Mouse (Mus musculus) skeletal muscle tissue, adult 2 months (tissue): ENCODE measurements around the gene Men1.

Experiments used
- DNase-seq: peaks from one replicate; pipeline ENCODE4 v3.0.0-alpha.2; 2012; ENCODE audit warnings: low read depth, low spot score

Men1 gene

DNA sequence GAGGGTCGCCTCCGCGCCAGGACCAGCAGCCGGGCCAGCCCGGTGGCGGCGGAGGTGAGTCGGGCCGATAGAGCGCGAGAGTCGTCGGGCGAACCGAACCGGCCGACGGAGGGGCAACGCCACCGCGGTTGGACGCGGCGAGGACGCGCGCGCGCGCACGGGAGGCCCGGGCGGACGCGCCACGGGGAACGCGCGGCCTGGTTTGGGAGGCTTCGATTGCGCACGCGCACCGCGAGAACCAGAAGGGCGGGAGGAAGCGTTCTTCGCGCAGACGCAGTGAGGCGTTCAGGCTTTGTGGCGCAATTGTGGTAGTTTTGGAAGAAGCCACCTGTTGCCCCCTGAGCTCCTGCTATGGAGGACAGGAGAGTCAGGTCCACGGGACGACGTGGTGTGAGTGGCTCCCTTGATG lies 29.5 kb downstream of the Men1 start:
- peak; percentile 92 for DNase-seq

DNA sequence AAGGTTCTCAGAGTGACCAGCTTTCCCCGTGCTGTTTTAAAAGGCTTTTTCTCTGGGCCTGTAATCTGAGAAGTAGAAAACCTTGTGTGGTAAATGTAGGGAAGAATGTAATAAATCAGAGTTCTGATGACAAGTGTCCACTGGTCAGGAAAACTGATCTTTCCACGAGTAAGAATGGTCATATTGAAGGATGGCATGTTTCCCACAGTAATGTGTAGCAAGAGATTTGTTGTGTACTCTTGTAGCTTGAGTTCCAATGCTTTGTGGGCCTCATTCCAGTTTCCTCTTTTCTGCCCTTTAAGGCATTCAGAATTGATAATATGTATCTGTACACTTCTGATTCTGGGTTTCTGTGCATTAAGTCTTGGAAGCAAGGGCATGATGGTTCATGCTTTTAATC lies 30.1 kb downstream of the Men1 start:
- DNase-seq = no peak

DNA sequence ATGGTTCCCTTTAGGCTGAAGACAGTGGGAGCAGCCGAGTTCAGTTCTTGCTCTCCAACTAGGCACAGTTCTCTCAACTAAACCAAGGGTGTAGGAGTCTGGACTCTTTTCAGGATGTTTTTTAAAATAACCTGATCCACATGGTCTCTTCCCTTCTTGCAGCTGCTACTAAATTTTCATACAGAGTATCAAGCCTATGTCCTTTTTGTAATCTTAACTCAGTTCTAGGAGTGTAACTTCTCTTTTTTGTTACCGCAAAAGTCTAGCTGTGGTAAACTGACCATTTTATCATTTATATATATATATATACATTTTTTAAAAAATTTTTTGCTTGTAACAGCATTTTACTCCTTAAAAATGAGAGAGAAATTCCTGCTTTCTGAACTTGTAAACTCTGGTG lies 35.4 kb downstream of the Men1 start:
- DNase-seq = no peak

DNA sequence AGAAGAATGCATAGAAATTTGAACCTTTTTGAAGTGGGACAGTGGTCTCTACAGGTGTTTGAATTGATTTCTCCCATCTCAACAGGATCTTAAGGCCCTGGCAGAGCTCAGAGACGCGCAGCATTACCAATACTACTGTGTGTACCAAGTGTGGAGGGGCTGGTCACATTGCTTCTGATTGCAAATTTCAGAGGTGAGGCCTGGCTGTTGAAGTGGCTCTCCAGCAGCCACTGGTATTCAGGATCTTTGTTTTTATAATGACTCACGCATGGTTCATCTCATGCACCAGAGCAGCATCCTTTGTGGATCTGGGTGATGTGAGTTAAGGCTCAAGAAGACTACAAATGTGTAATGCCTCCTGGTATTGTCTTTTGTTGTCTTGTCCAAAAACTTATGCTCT lies 37.7 kb downstream of the Men1 start:
- DNase-seq = no peak

DNA sequence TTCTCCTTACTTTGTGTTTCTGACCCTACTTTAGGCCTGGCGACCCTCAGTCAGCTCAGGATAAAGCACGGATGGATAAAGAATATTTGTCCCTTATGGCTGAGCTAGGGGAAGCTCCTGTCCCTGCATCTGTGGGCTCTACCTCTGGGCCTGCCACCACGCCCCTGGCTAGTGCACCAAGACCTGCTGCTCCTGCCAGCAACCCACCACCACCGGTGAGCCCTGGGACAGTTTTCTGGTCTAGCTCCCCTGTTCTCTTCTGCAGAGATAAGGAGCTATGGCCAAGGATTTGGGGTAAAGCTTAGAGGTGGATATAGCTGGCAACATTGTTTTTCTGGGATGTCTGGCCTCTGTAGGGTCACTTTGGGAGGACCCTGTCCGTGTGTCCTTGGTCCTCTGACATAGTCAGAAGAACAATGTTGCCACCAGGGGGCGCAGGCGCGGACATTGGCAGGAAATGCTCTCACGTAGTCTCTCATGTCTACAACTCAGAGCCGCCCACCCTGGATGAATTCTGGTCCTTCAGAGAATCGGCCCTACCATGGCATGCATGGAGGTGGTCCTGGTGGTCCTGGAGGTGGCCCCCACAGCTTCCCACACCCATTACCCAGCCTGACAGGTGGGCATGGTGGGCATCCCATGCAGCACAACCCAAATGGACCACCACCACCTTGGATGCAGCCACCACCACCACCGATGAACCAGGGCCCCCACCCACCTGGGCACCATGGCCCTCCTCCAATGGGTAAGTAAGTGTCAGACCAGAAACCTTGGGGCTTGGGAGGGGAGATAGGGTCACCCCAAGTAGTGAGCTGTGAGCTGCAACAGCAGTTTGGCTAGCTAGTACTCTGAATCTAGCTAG lies 39.0 kb downstream of the Men1 start:
- DNase-seq = peak; percentile 75

DNA sequence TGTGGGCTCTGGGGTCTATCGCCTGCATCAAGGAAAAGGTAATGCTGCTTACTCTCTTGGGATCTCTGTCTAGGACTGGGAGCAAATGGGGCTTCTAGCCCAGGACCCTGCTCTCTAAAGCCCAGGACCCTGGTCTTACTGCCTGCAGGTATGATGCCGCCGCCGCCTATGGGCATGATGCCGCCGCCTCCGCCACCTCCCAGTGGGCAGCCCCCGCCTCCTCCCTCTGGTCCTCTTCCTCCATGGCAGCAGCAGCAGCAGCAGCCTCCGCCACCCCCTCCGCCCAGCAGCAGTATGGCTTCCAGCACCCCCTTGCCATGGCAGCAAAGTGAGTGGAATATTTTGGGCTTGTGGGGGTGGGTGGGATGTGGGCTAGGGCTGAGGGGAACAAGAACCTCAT lies 39.8 kb downstream of the Men1 start:
- no peak for DNase-seq

DNA sequence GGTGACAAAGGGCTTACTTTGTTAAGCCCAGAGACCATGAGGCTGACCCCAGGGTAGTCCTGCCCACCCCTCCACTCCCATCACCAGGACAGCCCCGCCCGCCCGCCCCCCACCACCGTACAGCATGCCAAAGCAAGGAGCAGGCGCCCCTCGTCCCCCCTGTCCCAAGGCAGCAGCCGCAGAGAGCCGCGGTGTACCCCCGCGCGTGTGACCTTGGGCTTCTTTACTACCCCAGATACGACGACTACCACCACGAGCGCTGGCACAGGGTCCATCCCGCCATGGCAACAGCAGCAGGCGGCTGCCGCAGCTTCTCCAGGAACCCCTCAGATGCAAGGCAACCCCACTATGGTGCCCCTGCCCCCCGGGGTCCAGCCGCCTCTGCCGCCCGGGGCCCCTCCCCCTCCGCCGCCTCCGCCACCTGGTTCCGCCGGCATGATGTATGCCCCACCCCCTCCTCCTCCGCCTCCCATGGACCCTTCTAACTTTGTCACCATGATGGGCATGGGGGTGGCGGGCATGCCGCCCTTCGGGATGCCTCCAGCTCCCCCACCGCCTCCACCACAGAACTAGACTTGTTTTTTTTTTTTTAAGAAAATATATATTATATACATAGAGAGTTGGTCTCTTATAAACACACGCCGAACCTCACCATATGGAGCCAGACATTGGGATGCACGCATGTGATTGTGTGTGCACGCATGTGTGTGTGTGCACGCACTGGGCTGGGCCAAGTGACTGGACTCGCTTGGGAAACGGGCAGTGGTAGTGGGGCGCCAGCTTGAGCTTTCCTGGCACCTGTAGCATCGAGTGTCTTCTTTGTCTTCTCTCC lies 40.9 kb downstream of the Men1 start:
- DNase-seq = no peak

DNA sequence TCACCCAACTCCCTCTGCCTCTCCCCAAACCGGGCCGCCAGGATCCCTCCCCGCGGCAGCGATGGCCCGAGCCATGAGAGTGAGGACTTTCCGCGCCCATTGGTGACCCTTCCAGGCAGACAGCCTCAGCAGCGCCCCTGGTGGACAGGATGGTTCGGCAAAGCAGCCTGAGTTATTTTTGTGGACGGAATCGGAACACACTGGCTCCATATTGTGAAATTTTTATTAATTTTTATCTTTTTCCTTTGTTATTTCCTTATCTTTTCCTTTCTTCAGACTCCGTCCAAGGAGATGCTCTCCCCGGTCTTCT lies 41.4 kb downstream of the Men1 start:
- no peak for DNase-seq

DNA sequence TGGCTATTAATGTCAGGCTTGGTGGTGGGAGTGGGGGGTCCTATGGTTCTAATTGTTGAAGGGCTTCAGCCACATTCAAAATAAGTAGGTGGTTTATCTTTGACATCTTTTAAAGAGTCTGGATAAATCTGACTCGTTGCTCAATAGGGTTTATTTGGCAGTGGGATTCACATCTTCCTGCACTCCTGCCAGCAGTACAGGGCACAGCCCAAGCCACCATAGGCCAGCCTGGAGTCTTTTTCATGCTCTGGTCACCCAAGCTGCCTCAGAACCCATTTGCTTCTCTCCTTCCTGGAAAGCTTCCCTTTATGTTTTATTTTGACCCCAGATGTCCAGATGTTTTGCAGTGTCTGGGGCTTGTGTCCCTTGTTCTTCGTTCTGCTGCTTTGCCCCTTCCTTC lies 41.9 kb downstream of the Men1 start:
- DNase-seq = no peak

DNA sequence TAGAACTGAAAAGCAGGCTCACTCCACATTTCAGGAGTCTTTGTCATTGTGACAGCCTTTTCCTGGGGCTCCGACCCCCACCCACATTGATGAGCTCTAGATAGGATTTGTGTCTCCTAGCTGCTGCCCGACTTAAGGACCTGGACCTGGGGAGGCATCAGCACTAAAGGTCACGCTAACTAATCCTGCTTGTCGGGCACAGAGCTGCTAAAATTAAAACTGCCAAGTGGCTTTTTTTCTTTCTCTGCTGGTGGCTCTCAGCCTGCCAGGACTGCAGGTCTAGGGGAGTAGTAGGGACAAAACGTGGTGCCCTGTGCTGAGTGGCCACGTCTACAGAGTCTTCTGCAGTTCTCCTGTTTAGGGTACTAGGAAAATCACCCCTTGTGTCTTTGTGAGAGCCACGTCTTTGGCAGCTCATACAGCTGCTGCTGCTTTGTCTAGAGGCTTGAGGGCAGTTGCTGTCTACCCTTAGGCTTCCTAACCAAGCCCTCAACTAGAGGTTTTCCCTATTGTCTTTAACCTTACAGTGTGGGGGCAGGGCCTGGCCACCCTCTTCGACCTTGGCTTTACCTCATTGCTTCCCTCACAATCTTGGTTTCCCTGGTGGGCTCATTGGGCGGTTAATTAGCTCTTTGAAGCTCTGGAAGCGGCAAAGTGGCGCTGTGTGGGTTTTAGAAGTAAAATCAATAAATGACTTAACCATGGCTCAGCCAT lies 42.7 kb downstream of the Men1 start:
- DNase-seq = peak; percentile 82

DNA sequence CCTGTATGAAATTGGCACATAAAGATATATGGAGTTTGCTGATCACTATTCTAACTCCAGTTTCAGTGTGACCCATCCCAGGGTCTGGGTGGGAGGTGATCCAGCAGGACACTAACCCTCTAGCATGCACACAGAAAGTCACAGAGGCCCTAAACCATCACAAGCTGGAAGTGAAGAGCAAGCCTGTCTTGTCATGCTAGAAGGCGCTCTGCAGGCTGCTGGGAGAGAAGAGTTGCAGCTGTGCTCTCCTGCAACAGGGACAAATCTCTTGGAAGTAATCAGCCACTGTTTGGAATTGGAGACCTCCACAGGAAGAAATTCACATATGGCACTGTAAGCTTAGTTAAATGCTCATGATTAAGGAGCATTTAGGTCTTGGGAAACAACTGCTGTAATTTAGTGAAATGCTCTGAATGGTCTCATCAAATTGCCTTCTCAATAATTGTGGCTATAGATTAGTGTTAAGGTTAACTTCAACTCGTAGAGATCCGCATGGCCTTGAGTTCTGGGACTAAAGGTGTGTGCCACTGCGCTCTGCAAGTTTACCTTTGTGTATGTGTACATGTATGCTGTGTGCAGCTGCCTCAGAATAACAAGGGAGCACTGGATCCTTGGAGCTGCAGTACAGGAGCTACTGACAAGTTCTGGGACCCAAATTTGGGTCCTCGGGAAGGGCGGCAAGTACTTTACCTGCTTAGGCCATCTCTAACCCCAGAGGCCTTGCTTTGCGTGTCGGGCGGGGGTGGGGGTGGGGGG lies 45.8 kb downstream of the Men1 start:
- no peak for DNase-seq

DNA sequence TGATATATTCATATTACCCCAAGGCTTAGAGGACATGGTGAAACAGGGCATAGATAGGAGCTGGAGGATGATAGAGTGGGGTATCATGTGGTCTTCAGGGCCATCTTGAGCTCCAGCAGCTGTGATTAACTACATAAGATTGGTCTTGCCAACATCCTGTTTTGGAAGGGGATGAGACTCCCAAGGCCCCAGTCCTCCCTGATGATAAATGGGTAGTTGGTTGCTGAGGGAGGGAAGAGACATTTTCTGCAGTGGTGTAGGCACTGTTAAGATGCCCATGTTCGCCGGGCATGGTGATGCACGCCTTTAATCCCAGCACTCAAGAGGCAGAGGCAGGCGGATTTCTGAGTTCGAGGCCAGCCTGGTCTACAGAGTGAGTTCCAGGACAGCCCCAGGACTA lies 46.5 kb downstream of the Men1 start:
- no peak for DNase-seq

DNA sequence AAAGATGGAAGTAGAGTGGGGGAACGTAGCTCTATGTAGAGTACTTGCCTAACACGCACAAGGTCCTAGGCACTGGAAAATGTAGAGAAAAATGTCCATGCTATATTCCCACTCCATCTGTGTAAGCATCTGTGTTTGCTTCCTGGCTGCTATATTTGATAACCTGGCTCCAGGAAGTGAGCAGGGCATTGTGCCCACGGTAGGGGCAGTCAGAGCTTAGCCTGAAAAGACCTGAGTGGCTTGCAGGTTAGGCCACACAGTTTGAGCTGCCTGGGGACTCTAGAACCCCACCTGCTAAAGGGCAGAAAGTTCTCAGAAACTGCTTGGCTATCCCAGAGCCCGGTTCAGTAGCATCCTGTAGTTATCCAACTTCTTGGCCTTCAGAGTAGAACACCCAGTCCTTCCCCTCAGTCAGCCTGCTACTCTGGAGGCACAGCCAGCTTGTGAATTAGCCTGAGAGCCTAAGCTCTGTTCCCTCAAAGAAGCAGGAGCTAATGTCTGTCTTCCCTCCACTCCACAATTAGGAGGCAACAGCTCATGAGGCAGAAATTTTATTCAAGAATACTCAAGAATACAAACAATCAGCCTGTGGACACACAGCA lies 47.6 kb downstream of the Men1 start:
- DNase-seq = peak; percentile 83

DNA sequence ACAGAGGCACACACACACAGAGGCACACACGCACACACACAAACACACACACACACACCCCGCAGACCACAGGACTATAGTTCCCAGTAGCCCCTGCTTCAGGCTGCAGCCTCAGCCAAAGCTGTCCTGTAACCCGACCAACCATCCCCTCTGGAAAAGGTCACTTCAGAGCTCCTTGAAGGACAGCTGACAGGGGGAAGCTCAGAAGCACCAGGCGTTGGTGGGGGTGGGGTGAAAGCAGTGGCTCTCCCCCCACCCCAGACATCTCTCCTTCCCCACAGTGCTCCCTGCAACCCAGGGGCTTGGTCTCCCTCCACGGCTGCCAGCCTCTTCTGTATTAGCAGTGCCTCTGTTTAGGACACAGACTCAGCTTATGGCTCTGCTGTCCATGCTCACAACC lies 48.7 kb downstream of the Men1 start:
- peak; percentile 90 for DNase-seq

DNA sequence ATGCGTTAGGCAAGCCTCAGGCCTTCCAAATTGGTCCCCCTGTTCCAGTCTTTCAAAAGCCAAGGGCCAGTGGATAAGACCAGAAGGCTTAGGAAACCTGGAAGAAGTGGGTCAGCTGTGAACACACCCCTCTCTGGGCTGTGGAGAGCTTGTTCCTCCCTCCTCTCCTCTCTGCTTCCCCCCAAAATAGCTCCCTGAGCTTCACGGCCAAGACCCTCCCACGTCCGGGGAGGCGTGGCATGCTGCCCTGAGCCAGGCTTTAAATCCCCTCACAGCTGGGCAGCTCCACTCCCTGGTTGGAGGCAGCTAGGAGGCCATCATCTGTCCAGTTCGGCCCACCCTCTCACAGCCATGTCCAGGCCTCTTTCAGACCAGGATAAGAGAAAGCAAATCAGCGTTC lies 49.3 kb downstream of the Men1 start, which contains the start of gene Pygm:
Gene Pygm (plus strand): TSS at position 272 of the 400 bp plus-strand sequence.
- peak; percentile 98 for DNase-seq

DNA sequence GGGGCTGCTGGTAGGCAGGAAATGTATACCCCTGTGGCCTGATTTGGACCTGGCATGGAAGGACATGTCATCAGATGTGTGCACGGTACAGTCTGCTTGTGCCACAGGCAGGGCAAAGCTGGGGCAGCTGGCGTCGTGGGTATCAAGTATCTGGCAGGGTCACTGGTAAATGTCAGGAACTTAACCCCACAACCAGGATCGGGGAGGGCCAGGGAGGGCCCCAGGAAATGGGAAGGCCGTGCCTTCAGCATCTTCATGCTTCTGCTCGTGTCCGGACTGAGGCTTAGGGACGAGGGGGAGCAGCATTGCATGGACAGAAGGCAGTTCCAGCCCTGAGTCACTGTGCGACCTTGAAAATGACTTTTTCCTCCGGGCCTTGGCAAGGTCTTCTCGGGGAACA lies 50.2 kb downstream of the Men1 start:
- DNase-seq = peak; percentile 95

DNA sequence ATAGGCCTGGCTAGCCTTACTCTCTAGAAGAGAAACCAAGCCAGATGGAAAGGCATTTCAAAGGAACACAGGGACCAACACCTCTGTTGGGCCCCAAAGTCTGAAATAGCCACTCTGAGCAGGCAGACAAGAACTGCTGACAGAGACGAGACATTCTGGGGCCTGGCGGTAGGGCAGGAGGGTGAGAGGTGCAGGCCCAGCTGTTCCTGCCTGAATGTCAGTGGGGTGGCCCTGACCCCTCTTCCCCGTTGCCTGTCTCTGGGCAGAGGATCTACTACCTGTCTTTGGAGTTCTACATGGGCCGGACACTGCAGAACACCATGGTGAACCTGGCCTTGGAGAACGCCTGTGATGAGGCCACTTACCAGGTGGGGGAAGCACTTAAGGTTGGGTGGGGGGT lies 50.6 kb downstream of the Men1 start:
- no peak for DNase-seq

DNA sequence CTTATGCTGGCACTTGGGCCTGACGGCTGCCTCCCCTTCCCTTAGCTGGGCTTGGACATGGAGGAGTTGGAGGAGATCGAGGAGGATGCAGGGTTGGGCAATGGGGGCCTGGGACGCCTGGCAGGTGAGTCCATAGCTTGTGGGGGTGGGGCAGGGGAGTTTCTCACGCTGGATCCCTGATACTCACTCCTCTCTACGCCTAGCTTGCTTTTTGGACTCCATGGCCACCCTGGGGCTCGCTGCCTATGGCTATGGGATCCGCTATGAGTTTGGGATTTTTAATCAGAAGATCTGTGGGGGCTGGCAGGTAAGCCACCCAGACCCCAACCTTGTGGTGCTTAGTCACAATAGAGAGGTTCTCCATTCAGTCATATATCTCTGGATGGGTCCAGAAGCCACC lies 51.0 kb downstream of the Men1 start:
- DNase-seq = no peak

DNA sequence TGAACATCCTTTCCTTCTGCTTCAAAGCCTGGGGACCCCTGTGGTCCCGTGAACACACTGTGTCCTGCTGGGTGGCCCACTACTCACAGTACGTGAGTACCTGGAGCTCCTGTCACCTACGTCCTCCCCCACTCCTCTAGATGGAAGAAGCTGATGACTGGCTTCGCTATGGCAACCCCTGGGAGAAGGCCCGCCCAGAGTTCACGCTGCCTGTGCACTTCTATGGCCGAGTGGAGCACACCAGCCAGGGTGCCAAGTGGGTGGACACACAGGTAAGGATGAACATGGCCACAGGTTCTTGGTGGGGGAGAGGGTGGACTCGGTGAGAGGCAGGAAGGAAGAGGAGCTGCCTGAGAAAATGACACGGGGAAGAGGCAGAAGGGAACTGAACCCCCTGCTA lies 51.5 kb downstream of the Men1 start:
- DNase-seq = no peak

DNA sequence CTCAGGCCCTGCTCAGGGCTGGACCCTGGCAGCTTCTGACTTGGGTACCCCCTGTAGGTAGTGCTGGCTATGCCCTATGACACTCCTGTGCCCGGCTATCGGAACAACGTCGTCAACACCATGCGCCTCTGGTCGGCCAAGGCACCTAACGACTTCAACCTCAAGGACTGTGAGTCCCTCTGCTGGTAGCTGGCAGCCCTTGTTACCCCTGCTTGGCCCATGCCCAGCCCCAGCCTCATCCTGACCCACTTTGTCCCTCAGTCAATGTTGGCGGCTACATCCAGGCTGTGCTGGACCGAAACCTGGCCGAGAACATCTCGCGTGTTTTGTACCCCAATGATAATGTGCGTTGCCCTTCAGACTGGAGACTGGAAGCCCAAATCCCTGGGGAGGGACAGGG lies 53.2 kb downstream of the Men1 start:
- peak; percentile 73 for DNase-seq

DNA sequence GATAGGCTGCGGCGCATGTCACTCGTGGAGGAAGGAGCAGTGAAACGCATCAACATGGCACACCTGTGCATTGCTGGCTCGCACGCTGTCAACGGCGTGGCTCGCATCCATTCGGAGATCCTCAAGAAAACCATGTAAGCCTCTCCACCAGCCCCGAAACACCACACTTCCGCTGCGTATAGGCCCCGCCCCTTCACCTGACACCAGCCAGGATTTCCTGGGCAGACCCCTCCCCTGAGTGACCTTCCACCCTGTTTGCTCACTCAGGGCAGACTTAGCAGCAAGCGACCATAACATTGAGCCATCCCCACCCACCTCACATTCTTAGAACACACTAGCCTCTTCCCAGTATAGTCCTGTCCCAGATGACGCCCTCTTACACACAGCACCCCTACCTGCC lies 55.0 kb downstream of the Men1 start:
- no peak for DNase-seq
